Mouse (Mus musculus) lung, postnatal 36 days (tissue): Measurements from ENCODE around the gene Usp4.
A peak's percentile ranks its signal among the peaks of the same experiment; 100 is the strongest.
"Not testable (repeated sequence)": the region's sequence is repeated elsewhere in the genome, so short reads cannot be mapped to it uniquely, and the experiment has no call there.

ENCODE experiments used
- DNase-seq: peaks from one replicate; pipeline ENCODE4 v3.0.0; 2022; ENCODE audit warnings: mixed read lengths

The Usp4 gene

GRCm38 (mm10) chr9:108347540-108348289 is at the start of gene Usp4:
Gene Usp4 (plus strand): TSS chr9:108347853.
- peak; percentile 93 for DNase-seq

- DNase-seq = peak; percentile 65
These were observed 45.8 kb upstream of the Usp4 start for GRCm38 (mm10) chr9:108301853-108302252.

- no peak for DNase-seq
These were observed 42.9 kb upstream of the Usp4 start for GRCm38 (mm10) chr9:108304716-108305115.

GRCm38 (mm10) chr9:108305170-108305569 is 42.5 kb upstream of the Usp4 start:
- DNase-seq = no peak

- peak; percentile 100 for DNase-seq
These were observed 41.8 kb upstream of the Usp4 start, which contains the start of the genes Rhoa and Tcta for GRCm38 (mm10) chr9:108305629-108306520. Gene Rhoa (plus strand): TSS chr9:108306129. Gene Tcta (minus strand): TSS chr9:108306160.

GRCm38 (mm10) chr9:108306571-108306980 is 41.1 kb upstream of the Usp4 start:
- peak; percentile 91 for DNase-seq

GRCm38 (mm10) chr9:108307021-108307807 is 40.4 kb upstream of the Usp4 start:
- DNase-seq = no peak

GRCm38 (mm10) chr9:108308141-108308540 is 39.5 kb upstream of the Usp4 start:
- DNase-seq = no peak

GRCm38 (mm10) chr9:108317572-108317971 is 30.1 kb upstream of the Usp4 start:
- peak; percentile 36 for DNase-seq

- DNase-seq = no peak
These were observed 29.2 kb upstream of the Usp4 start for GRCm38 (mm10) chr9:108318462-108318861.

- DNase-seq = not testable (repeated sequence)
These were observed 25.6 kb upstream of the Usp4 start for GRCm38 (mm10) chr9:108322054-108322453.

GRCm38 (mm10) chr9:108324784-108325183 is 22.9 kb upstream of the Usp4 start:
- no peak for DNase-seq

- no peak for DNase-seq
These were observed 21.8 kb upstream of the Usp4 start for GRCm38 (mm10) chr9:108325811-108326210.

- DNase-seq = no peak
These were observed 9.7 kb upstream of the Usp4 start for GRCm38 (mm10) chr9:108337848-108338550.

- peak; percentile 44 for DNase-seq
These were observed 9.1 kb upstream of the Usp4 start for GRCm38 (mm10) chr9:108338551-108338885.

GRCm38 (mm10) chr9:108338886-108339781 is 8.5 kb upstream of the Usp4 start, which contains the start of gene Gpx1:
Gene Gpx1 (plus strand): TSS chr9:108338903.
- DNase-seq = peak; percentile 98

GRCm38 (mm10) chr9:108339886-108340257 is 7.8 kb upstream of the Usp4 start:
- peak; percentile 36 for DNase-seq

- peak; percentile 69 for DNase-seq
These were observed 7.2 kb upstream of the Usp4 start for GRCm38 (mm10) chr9:108340258-108341138.

- DNase-seq = no peak
These were observed 6.5 kb upstream of the Usp4 start for GRCm38 (mm10) chr9:108341139-108341475.

- DNase-seq = peak; percentile 26
These were observed 5.9 kb upstream of the Usp4 start for GRCm38 (mm10) chr9:108341801-108342200.
